Mouse (Mus musculus) erythroblast, embryonic 14.5 days (primary cell): ENCODE measurements around the gene Lrrc15. TPM values are rescaled to one million over a fixed set of nuclear protein-coding genes. Genes with fewer than 3 reads are reported as not detected.

ENCODE experiments used
- H3K27me3 ChIP-seq: 2 replicates; pipeline ENCODE4 v1.6.1; 2012; ENCODE audit warnings: inconsistent platforms; ENCODE audit not compliant: control insufficient read depth
- H3K36me3 ChIP-seq: 2 replicates; pipeline ENCODE4 v1.6.1; 2012; ENCODE audit warnings: mild to moderate bottlenecking, inconsistent platforms; ENCODE audit not compliant: control insufficient read depth
- H3K4me1 ChIP-seq: 2 replicates; pipeline ENCODE4 v1.6.1; 2012; ENCODE audit warnings: inconsistent platforms; ENCODE audit not compliant: control insufficient read depth
- H3K4me3 ChIP-seq: replicated peaks from 2 replicates; pipeline ENCODE3; 2012; ENCODE audit warnings: moderate library complexity, mild to moderate bottlenecking, inconsistent platforms
- H3K9me3 ChIP-seq: 2 replicates; pipeline ENCODE4 v1.6.1; 2012; ENCODE audit warnings: low read length, inconsistent platforms, mixed read lengths; ENCODE audit not compliant: control insufficient read depth
- GATA1 ChIP-seq: IDR thresholded peaks from 2 replicates; pipeline ENCODE4 v1.6.1; 2012; ENCODE audit warnings: low read length, inconsistent platforms, mixed read lengths
- TAL1 ChIP-seq: IDR thresholded peaks from 3 replicates; pipeline ENCODE4 v1.6.1; 2012; ENCODE audit warnings: low read length, inconsistent platforms, mixed read lengths
- polyA plus RNA-seq: library from polyadenylated mRNA; stranded (reverse); fragments of >175 nt; gene quantifications from 2 replicates; pipeline ENCODE4 v1.2.3, GENCODE M21; 2012

Lrrc15 gene
- polyA plus RNA-seq, 1 experiment = not detected

DNA sequence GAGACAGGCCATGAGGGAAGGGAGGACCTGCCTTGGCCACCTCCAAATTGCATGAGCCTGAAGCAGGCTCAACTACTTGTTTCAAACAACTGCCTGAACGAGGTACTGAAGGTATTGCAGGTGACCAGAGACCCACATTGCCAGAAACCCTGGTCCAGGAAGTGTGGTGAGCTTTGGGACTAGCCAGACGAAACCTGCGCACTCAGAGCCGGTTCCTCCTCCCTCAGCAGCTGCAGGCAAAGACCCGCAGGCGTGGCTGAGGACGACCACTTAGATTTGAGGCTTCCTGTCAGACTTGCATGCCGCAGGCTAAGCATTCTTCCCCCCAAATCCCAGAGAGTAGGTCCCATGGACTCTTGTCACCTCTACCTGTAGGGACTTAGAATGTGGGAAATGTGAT is 49.0 kb downstream of the Lrrc15 start:
- H3K4me3 ChIP-seq = no peak overlapping the region
- peaks cover 2% of the 10 kb centered on the region for H3K4me1 ChIP-seq
- H3K9me3 ChIP-seq = no peaks in the 10 kb centered on the region
- H3K36me3 ChIP-seq = no peaks in the 10 kb centered on the region
- TF ChIP-seq TAL1 (no peak), GATA1 (no peak)
- peaks cover 36% of the 10 kb centered on the region for H3K27me3 ChIP-seq

DNA sequence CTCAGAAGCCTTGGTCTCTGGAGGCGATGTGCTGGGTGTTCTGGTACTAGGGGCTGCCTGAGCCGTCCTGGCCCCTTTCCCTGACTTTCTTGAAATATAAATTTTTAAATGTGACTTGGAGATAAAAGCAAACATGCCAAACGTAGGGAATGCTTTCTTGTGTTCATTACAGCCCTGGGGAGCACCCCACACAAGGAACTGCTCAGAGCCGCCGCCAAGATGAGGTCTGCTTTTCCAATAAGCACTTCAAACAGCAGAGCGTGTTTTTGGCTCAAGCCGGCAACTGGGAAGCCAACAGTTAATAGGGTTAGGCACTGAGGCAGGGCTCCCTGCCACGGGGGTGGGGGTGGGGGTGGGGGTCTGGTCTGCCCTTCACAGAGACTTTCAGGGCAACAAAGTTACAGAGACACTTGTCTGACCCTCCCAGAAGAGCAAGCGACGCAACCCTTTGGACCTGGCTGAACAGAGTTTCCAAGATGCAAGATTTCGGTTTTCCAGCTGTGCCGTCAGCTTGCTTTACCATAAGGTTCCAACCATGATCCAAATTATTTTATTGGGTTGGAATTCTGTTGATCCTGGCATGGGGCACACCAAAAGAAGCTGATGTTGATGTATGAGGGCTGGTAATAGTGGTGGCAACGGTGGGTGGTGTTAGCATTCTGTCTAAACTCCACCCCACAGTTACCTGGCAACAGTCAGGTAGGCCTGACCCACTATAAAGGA is 51.0 kb downstream of the Lrrc15 start:
- H3K27me3 ChIP-seq = peaks cover 31% of the 10 kb centered on the region
- no peak for TF ChIP-seq GATA1
- TF ChIP-seq TAL1 = no peak
- H3K36me3 ChIP-seq = no peaks in the 10 kb centered on the region
- no peaks in the 10 kb centered on the region for H3K9me3 ChIP-seq
- H3K4me1 ChIP-seq = peaks cover 4% of the 10 kb centered on the region
- H3K4me3 ChIP-seq = no peak overlapping the region

DNA sequence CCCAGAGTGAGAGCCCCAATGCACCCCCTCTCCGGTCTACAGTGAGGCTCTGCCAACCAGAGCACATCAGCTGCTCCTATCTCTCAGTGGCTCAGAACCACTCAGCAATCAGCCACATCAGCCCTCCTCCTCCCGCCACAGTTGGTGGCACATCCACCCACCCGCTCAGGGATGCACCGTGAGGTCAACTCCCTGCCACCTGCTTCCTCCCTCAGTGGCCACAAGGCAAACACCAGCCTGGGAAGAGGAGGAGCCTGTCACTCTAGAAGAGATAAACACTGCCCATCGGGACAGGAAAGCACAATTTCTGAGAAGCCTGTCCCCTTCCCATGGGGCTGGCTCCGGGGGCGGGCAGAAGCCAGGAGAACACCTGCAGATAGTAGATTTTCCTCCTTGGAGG is 55.7 kb downstream of the Lrrc15 start:
- TF ChIP-seq GATA1 (no peak), TAL1 (no peak)
- Histone ChIP-seq H3K36me3 (no peaks in the 10 kb centered on the region), H3K4me3 (no peak overlapping the region), H3K27me3 (0 out of 2 replicates have a peak, but pooled peaks cover 2% of the 10 kb centered on the region), H3K4me1 (peaks cover 2% of the 10 kb centered on the region; the same call in 1 of the 2 replicates), H3K9me3 (no peaks in the 10 kb centered on the region)

DNA sequence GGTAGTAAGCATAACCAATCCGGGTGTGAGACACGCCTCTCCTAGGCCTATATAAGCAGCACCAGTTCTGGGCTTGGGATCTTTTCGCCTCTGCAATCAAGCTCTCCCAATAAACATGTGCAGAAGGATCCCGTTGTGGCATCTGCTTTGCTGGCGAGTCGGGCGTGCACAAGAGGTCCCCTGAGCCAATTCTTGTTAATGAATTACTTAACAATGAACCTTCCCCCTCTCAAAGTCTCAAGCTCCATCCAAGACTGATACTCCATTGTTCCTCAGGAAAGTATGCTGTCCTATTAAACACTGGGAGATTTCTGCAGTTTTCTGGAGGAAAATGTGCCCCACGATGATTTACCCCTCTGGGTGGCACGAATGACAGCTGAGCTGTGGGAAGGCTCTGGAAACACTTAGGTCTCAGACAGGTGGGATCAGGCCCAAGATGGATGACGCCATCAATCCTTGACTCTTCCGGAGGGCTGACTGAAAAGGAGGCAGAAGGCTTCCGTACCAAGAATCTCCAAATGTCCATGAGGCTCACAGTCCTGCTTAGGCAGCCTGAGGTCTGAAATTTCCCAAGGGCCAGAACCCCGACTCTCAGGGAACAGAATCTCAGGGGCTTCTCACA is 61.8 kb downstream of the Lrrc15 start:
- H3K27me3 ChIP-seq = no peaks in the 10 kb centered on the region
- no peaks in the 10 kb centered on the region for H3K9me3 ChIP-seq
- TF ChIP-seq GATA1 = no peak
- no peak for TF ChIP-seq TAL1
- H3K4me3 ChIP-seq = no peak overlapping the region
- no peaks in the 10 kb centered on the region for H3K36me3 ChIP-seq
- no peaks in the 10 kb centered on the region for H3K4me1 ChIP-seq

Other genes with a start within 250 kb of the Lrrc15 start
- 0.19 and 0.32 TPM in 2 replicates for gene Hes1, start 218.9 kb downstream of the Lrrc15 start, polyA plus RNA-seq
- 0.01 TPM in 1 of 2 replicates, not detected in the other for gene Cpn2, start 15.8 kb downstream of the Lrrc15 start, polyA plus RNA-seq
- gene Gp5, start 27.5 kb upstream of the Lrrc15 start, polyA plus RNA-seq = 0.22 and 0.35 TPM in 2 replicates
- 0.57 and 0.65 TPM in 2 replicates for gene Atp13a3, start 122.7 kb upstream of the Lrrc15 start, polyA plus RNA-seq